Mouse (Mus musculus) cerebellum, postnatal 36 days (tissue): ENCODE results near the gene Ptpre.
"Not testable (repeated sequence)": the region's sequence is repeated elsewhere in the genome, so short reads cannot be mapped to it uniquely, and the experiment has no call there.

Experiments
- DNase-seq, 2 experiments: peaks; one replicate each; pipeline ENCODE4 v3.0.0; 2021 to 2022; ENCODE audit warnings: mixed read lengths in 2 of 2

Gene Ptpre

DNA sequence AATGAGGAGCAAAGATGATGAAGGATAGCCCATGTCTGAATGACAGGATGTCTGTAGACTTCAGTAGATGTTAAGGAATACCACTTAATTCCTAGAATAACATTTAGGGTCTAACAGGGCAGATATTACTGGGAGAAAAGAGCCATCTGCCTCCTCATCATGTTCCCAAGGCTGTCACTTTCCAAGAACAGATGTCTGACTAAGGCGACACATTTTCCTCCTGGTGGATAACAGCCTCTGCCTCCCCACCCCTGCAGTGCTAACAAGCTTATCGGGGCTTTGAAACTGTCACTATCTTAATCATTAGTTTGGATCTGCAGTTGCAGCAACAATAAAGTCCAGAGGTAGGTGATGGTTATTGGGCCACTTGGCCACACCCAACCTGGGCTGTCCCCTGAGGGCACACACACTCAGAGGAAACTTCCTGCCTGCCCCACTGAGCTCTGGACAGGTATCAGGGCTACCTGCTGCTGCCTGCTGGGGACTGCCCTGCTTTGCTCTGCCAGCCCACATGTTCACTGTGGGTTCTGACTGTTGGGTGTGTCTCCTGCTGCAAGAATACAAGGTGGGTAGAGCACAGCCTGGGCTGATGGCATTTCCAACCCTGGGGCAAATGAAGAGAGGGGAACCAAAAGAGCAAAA lies 2.6 kb upstream of the Ptpre start:
- no peak for DNase-seq

DNA sequence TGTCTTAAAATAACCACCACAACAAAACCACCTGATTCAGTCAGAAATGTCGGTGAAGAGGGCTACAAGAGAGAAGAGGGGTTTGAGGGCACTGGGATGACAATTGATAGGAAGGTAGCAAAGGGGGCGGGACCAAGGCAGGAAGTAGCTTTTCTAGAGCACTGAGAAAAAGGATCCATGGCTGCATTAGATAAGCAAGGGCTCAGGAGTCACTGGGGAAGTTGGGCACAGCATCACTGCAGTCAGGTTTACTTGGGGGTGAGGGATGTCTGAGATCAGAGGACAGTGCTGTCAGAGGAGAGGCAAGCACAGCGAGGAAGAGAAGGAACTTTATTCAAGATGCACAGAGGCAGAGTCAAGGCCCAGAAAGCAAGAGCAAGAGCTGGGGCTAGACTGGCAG lies 1.4 kb upstream of the Ptpre start:
- DNase-seq: no peak

DNA sequence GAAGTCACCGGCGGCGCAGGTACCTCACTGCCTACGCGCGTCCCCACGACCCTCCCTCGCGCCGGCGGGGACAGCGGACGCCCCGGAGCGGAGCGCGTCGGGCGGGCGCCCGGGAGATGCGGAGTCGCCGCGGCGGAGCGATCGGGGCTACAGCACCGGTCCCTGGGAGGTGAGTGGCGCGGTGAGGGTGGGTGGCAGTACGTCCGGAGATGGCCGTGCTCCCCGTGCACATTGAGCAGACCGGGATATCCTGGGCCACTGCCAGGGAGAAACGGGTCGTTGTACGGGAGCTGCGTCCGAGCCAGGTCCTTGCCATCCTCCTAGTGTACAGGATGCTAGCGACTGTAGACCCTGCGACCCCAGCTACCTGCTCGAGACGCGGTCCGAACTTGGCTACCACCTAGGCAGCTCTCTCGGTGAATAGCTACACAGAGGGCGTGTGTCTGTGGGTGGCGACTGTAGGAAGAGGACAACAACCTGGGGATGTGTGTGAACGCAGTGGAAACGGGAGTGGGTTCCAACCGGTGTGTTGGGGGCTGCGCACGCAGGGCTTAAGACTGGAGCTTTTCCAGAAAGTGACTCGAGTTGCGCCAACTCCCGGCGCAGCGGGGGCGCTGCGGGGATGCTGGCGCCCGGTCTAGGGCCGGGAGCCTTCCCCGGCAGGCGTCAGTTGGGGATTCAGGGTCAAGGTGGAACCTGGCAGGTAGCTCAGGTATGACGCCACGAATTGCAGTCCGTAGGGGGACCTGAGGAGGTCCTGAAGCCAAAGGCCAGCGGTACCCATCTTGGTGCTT lies 864 bp downstream of the Ptpre start:
- peak; percentile 60 to 68 for DNase-seq

DNA sequence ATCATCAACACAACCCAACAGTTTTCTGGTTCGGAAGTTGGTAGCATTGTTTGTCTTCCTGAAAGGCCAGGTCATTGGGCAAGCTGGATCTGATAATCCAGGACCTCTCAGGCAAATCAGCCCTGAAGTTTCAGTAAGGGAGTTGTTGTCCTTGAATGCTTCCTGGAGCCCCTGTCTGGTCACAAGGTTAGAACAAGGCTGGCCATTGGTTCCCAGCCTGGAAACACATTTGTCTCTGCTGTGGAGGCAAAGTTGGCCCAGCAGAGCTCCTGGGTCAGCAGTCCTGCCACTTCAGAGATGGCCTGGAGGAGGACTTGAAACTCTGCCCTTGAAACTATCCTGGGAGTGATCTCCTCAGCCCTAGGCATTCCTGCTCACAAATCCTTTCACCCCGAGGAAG lies 2.1 kb downstream of the Ptpre start:
- no peak for DNase-seq

DNA sequence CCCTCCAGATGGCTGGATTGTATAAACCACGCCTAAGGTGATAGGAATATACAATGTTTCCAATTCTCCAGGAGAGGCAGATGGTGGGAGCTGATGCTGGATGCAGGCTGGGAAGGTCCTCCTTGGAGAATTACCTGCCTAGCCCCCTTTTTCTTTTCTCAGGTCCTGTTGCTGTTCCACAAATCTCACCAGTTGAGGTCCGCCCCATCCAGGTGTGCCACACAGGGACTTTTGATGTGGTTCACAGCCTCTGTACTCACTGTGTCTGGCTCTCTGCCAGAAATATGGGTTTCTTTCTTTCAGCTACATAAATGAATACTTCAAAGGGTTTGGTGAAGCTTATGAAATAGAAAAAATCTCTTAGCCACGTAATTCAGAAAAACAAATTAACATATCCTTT lies 5.0 kb downstream of the Ptpre start:
- DNase-seq: no peak

DNA sequence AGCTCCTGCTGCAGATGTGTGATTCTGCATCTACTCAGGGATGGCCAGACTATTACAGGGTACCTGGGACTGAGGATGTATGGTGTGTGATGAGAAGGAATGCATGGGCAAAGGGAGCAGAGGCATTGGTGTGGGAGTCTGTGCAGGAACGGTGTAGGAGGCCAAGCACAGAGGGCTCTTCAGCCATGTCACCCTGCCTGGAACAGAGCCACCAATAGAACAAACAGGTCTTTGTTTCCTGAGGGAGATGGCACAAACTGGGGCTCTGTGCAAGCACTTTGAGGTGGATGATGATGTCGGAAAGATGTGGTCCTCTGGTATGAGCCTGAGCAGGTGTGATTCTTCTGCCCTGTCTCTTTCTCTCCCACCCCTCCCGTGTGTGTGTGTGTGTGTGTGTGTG lies 5.8 kb downstream of the Ptpre start:
- DNase-seq: no peak

DNA sequence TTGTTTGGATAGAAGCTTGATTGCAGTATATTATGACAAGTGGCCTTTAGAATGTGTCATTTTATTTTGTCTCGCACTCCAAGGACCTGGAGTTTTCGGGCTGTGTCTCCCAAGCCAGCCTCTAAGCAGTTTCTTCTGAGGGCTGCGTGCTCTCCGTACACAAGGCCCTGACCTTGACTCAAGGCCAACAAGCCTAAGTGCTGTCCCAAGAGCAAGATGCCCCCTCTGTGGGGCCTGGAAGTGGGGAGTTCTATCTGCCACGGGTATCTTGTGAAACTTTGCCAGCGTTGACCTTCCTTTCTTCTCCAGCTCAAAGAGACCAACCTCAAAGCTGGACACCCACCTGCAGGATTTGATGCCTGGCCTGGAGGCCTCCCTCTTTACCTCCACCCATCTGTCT lies 7.0 kb downstream of the Ptpre start:
- DNase-seq: no peak

DNA sequence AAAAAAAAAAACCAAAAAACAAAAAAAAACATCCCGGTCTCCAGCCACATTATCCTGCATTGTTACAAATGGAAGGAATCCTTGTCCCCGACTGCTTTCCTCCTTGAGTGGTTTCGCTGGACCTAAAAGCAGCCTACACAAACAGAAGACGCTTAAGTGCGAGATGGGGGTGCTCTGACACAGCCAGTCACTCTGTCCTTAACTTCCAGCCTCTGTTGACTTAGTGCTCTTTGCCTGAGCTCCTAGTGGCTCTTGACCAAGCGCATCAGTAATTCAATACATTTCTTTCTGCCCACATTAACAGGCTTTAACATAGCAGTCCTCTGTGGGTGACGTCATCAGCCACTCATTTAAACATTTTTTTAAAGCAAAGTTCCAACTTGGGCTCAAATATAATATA lies 8.7 kb downstream of the Ptpre start:
- DNase-seq: no peak

DNA sequence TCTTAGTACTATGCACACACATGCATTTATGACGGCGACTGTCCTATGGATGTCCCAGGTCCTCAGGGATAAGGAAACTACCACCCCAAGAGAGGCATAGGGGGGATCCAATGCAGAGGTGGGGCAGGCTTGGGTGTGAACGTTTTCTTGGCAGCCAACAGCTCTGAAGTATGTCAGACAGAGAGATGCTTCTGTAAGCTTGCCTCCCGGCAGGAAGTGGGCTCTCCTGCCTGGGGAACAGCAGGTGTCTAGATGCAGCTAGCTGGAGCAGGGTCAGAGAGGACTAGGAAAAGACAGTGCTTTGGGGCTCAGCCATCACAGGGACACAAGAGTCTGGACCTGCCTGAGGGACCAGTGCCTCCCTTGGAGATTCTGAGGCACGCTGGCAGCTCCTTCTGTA lies 9.2 kb downstream of the Ptpre start:
- DNase-seq: no peak

DNA sequence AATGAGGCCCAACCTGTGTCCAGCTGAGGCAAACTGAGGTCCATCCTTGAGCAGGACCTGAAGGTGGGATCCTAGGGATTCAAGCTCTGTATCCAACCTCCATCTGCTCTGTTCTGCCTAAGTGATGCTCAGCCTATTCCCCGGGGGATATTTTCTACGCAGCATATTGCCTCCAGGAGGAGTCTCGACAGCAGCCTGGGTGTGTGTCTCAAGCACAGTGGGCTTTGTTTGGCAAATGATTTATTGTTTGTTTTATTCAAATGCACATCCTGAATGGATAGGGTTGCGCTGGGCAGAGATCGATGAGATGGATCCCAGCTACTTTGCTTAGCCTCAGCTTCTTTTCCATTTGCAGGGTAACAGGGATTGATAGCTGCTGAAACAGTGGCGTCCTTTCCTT lies 11.2 kb downstream of the Ptpre start:
- no peak for DNase-seq

DNA sequence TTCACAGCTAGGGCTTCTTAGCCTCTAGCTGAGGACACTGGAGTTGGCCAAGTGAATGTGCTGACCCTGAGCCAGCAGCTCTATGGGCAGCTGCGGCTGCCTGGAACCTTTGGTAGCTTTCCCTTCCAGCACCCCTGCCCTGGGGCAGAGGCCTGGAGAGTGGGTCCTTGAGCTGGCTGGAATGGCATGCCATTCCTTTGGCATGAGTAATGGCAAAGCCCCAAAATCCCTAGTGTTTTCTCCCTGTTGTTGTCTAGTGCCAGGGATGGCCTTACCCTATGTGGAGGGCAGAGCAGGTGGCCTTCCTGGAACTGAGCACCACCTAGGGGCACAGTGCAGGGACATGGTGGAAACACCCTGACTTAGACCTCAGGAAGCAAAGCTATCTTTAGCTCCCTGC lies 14.3 kb downstream of the Ptpre start:
- no peak for DNase-seq

DNA sequence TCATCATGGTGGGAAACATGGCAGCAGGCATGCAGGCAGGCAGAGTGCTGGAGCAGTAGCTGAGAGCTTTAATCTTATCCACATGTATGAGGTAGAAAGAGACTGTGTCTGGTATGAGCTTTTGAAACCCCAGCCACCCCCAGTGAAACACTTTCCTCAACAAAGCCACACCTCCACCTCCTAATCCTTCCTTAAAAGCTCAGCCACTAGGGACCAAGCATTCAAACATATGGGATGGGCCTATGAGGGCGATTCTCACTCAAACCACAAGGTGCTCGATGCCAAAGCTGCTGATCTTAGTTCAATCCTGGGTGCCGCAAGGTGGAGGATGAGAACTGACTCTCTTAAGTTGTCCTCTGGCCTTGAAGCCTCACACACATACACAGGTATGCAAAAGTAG lies 16.3 kb downstream of the Ptpre start:
- no peak for DNase-seq

DNA sequence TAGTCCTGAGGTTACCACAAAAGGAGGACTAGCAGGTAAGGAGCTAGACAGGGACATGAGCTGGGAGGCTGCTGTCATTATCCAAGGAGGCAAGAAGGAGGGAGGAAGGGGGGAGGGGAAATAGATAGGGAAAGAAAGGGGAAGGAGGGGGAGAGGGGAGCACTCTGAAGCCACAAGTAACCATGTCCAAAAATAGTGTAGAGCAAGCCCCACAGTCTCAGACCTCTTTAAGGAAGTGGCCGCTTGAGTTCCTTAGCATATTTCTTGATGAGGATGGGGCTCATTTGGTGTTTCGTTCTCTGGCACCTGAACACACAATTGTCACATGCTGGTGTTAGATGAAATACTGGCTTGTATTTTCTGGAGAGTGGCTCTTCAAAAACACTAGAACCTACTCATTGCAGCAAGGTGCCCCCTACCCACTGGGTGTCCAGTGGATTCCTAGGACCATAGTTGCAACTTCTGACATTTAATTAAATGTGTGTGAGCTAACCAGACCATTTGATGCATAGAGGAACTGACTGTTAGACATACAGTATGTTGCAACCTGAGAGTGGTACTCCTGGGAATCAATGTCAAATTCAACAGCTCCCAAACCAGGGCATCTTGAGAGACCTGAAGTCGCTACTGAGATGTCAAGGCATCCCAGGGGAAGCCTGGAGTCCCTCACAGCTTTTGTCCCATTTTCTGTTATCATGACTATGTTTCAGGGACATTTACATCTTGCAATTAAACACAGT lies 19.6 kb downstream of the Ptpre start:
- DNase-seq: no peak

DNA sequence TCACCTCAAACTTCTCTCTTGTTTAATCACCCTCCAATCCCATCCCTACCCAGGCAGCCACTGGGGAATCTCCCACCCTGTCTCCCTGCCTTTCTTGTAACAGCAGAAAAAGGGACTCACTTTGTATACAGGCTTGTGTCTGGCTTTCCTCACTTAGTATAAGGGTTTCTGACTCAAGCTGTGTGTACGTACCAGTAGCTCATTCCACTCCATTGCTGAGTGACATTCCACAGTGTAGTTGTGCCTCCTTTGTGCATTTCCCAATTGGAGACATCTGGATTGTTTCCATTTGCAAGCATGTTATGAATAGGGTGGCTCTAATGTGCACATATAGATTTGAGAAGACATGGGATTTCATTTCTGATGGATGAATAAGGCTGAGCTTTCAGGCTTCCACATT lies 23.0 kb downstream of the Ptpre start:
- no peak for DNase-seq

DNA sequence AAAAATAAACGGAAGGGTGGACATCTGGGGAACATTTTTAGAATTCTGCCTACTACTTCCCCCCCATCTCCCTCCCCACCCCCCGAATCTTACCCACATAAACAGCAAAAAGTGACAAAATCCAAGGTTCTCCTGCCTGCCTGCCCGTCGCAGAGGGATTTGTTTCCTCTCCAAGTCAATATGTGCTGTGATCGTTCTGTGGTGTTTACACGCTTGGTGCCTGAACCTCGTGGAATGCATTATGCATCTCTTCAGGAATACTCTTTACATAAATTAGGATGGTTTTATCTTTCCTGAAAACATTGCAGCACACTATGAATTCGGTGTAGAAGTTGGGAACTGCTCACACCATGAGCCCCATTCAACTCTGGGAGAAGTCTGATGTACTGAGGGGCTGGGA lies 26.7 kb downstream of the Ptpre start:
- no peak for DNase-seq

DNA sequence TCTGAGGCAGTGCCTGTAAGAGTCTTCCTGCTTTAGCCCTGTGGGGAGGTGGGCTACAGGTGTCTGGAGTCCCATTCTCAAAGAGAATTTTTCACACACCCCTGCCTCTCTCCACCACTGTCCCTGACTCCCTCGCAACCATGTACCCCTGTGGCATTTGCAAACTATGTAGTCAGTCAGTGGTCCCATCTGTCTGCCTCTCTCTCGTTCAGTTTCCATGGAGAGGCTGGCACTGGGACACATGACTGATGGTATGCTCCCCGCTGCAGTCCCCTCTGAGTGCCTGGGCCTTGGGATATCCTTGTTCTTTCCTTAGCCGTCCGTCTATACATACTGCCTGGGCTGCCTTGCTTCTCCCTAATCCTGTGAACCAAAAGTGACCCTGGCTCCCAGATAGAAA lies 28.7 kb downstream of the Ptpre start:
- no peak for DNase-seq

DNA sequence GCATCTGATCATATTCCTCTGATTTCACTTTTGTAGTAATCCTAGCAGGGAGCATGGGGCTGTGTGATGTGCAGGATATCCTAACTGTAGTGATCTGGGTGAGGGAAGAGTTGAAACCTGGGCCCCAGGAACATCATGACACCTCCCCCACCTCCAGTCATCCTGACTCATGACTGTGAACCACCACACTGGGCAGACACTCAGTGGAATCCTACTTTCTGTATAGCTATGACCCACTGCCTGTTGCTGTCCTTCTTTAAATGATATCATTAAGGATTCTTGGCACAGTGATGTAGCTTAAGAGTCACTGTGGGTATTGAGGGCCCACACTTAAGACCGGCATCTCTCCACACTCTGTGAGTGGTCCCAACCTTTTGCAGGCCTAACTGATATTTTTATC lies 30.3 kb downstream of the Ptpre start:
- no peak for DNase-seq

DNA sequence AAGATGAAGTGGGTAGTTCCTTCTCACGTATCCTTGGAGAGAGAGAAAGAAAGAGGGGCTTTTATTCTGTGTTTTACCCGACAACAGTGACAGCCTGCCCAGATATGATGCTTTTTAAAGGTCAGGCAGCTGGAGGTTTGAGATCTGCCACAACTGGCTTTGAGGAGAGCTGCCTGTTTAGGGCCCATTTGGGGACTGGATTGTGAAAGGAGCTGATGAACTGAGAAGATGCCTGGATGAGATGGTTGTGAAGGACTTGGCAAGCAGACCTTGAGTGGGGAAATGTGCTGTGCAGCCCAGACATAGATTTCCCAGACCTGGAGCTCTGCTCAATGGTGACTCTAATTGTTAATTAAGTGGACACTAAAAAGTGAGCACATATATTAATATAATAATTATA lies 31.3 kb downstream of the Ptpre start:
- DNase-seq: no peak

DNA sequence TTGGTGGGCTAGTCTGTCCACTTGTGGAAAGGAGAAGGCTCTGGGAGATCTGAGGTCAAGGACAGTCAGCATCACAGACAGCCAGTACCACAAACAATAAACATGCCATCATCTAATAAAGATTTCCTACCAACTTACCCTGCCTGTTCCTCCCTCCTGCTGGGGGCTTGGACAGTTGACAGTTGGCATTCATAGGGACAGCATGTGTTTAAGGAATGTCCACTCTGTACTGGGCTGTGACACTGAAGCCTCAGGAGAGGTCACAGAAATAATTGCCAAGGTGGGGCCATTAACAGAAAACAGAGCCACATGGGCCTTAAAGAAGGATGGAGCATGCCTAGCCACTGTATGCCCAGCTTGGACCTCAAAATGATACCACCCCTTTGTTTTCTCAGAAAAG lies 34.1 kb downstream of the Ptpre start:
- peak; percentile 85 to 92 for DNase-seq

DNA sequence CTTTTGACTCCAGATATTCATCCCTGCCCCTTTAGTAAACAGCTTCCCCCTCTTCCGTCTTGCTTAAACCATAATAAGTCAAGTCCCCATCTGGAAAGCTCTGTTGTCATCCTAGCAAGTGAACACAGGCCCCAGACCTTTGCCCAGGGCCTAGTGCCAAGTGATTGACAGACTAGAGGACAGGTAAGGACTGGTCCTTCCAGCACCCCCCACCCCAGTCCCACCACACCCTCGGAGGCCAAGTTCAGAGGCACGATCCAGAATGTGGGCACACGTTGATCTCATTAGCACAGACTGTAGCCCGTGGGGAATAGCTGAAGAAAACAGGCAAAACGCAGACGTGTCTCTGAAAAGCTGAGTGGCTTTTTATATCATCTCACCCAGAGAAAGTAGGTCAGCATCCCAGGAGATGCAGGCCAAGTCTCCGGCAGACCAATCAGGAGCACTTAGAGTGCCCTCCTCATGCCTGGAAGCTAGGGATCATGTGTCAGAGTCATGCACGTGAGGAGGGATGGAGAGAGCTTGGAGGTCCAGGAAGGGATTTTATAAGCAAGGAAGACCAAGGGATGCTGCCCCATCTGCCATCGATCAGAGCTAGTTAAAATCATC lies 34.8 kb downstream of the Ptpre start:
- peak; percentile 65 to 74 for DNase-seq

DNA sequence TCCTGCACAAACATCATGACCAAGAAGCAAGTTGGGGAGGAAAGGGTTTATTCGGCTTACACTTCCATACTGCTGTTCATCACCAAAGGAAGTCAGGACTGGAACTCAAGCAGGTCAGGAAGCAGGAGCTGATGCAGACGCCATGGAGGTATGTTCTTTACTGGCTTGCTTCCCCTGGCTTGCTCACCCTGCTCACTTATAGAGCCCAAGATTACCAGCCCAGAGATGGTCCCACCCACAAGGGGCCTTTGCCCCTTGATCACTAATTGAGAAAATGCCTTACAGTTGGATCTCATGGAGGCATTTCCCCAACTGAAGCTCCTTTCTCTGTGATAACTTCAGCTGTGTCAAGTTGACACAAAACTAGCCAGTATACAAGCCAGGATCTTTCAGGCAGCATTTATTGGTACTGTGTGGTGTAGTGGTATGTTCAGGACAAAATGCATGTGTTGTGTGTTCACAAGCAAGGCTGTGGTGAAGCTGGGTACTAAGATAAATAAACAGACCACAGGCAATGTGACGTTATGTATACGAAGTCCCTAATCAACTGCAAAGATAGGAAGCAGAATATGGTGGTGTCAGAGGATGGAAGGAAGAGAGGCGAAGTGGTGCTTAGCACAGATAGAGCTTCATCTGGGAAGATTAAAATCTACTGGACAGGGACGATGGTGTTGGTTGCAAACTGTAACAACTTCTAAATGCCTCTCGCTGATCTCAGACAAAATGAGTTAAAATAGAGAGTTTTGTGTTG lies 38.2 kb downstream of the Ptpre start:
- not testable (repeated sequence) for DNase-seq

DNA sequence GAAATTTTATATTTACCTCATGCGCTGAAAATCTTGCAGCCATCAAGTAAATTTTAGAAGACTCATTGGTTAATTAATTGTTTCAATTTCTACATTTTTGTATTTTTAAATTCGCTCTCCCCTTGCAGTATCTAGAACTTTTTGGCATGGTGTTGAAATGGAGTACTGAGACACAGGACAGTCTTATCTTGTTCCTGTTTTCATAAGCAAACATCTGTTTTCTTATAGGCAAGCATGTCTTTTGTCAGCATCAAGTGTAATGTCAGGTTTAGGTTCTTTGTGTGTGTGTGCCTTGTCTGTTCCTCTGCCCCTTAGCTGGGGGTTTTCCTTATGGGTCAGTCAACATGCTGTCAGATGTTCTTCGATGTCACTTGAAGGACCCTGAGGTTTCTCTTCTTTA lies 39.0 kb downstream of the Ptpre start:
- DNase-seq: no peak
